Mouse (Mus musculus) lung, postnatal 4 days (tissue): ENCODE measurements around the gene Sh3pxd2a.

Experiments
- DNase-seq, 2 experiments: peaks; one replicate each; pipeline ENCODE4 v3.0.0; 2021

Sh3pxd2a gene

DNA sequence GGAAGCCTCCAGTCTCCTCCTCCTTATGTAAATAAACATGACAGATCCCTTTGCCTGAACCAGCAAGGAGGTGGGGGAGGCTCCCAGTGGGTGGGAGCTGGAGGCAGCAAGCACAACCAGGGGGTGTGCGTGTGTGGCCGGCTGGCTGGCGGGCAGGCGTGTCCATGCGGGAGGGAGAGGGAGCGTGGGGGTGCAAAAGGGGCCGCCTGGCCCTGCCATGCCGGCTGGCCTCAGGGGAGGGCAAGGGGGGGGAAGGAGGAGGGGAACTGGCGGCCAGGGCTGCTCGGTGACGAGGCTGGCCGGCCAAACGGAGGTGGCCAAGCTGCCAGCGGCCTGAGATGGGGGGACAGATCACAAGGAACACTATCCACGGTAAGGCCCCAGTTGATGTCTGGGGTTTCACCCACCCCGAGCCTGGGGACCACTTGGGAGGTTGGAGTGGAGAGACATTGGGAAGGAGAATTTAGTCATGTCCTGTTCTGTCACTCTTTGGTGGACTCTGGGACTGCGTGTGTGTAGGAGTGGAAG is 235.4 kb downstream of the Sh3pxd2a start:
- DNase-seq = peak; percentile 72 to 90

DNA sequence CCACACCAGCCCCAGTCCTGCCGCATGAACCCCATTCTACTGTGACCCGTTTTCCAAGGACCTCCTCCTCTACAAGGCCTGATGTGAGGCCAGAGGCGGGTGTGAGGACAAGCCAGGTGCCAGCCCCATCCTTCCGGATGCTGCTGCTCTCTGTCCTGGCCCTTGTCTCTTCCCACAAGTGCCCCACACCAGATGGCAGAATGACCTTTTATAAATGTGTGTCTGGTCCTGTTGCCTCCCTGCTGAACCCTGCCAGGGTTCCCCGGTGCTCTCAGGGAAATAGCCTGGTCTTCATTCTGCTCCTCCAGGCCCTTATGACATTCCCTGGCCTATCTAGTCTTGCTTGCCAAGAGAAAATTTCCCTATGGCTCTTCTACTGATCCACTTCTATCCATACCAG is 238.4 kb downstream of the Sh3pxd2a start:
- DNase-seq = no peak

DNA sequence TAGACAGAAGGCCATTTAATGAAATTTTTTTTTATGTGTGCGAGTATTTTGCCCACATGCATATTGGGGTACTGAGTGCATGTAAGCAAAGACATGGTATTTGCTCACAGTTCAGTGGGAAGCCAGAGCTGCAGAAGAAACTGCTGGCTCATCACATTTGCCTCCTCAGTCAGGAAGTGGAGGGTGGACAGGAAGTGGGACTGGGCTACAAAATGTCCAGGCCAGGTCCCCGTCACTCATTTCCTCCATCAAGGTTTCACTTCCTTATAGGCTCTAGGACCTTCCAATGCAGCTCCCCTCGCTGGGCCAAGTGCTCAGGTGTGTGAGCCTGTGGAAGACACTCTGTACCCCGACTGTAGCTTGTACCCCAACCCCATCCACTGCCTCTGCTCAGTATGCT is 239.5 kb downstream of the Sh3pxd2a start:
- DNase-seq = peak; percentile 35 to 39

DNA sequence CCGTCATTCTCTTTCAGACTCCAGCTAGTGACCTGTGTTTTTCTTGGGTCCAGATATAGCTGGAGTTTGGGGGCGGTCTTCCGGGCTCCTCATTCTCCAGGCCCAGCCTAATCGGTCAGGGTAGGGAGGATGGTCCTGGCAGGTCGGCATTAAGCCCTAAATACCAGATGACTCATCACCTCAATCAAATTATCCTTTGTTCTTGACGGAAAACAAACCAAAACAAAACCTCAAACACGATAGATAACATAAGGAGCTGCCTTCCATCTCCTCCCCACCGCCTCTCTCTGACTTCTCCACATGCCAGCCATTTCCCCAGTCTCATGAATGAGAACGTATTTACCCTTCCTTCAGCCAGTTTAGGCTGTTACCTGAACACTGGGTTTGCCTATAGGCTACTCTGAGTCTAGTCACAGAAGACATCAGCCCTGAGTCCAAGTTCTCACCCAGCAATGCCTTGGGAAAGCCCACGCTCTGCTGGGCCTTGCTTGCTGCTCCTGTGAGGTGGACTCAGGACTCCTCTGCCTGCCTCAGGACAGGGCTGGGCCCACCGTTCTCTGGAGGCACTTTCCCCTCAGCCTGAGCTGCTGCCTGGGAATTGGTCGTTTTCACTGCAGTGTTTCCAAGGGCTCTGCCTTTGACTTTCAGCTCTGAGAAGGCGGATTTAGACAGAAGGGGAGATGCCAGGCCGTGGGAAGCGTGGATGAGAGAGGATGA is 241.2 kb downstream of the Sh3pxd2a start:
- no peak for DNase-seq

DNA sequence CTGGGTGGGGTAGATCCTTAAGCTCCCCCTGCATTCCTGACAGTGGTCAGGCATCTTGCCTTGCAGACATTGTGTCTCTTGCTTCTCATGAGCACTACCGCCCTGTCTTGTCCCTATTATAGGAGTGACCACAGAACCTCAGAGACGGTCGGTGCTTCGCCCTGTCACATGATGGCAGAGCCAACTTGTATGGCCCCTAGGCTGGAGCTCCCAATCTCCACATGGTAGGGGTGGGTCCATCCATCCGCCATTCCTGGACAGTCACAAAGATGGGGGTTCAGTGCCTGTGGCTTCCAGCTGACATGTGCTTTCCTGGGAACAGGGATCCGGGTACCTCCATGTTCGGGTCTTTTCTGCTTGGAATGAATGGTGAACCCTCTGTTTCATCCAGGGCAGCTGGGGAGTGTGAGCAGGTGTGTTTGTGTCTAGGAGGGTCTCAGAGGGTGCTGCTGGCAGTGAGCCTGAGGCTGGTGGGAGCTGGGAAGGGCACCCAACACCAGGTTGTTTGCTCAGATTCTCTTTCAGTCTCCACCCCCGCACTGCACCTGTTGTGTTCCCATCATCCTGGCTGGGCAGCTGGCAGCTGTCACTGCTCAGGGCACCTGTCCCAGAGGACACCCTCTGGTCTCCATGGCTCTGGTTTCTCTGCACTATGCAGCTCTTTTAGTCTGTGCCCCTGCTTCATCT is 241.9 kb downstream of the Sh3pxd2a start:
- no peak for DNase-seq

DNA sequence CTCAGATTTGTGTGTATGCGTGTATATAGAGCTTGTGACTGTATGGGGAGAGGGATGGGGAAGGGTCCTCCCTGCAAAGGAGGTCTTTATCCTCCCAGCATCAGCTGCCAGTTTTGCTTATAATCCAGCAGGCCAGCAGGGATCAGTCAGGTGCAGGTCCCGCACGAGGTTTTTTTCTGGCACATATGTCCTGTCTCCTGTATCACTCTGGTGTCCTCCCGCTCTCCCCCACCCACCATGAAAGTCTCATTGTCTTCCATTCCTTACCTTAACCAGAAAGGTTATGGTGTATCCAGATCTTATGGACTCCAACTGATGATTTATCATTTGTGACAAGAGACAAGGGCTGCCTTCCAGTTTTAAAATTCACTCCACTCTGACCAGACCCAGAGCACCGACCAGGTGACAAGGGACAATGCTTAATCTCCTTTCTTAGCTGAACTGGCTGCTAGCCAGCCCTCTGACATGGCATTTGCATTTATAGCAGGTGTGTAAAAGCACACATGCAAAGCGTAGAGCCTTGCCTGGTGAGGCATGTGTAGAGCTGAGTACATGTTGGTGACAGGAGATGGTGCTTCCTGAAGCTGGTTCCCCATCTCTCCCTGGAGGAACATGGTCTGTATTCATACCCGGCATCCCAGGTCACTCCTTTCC is 242.6 kb downstream of the Sh3pxd2a start:
- DNase-seq = no peak

DNA sequence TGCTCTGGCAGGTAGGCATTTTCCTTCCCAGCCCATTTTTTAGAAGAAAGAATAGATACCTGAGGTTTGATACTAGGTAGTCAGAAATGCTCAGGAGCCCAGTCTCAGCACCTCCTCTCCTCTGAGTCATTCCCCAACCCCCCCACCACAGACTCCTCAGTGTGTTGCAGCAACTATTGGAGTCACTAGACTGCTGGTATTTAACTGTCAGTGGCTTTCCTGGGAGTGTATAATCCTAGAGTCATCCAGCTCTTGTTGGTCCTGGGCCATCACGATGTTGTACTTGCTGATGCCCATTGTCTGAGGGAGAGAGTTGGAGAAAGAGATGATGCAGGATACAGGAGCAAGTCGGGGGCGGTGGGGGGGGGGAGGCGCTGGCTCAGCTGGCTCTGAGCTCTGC is 243.2 kb downstream of the Sh3pxd2a start:
- DNase-seq = no peak

DNA sequence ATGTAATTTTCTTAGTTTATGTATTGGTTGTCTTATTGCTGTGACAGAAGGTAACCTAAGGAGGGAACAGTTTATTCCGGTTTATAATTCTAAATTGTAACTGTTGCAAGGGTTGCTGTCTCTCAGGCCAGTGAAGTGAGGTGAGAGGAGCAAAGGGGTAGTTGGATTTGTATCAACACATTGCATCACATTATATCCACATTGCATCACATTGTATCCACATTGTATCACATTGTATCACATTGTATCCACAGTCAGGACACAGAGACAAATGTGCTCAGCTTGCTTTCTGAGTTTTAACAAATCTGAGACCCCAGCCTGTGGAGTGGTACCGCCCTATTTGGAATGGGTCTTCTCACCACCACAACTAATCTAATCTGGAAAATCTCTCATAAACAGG is 244.0 kb downstream of the Sh3pxd2a start:
- no peak for DNase-seq

DNA sequence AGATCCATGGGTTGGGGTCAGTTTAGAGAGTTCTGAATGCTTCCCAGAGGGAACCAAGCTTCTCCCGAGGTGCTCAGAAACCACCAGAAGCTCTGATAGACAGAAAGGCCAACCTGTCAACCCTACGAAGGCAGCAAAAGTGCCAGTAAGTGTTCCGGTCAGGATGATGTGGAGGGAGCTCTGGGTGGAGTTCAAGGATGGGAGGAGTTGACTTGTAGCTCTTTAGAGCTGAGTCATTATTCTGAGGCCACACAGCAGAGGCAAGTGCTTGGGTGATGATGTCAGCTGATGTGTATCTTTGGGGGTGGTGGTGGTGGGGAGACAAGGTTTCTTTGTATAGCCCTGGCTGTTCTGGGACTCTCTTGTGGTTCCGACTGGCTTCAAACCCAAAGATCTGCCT is 244.6 kb downstream of the Sh3pxd2a start:
- no peak for DNase-seq

DNA sequence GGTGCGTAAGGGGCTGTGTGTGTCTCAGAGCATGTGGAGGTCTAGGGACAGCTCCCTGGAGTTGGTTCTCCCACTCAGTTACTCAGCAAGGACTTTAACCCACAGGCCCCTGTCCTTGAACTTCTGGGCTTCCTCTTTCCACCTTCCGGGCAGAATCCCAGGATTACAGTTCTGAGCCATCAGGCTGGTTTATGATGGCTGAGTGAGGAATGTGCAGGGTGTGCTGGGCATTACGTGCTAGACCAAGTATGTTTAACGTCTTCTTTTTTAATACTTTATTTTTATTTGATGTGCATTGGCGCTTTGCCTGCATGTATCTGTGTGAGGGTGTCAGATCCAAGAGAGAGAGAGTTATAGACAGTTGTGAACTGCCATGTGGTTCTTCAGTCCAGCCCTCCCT is 247.4 kb downstream of the Sh3pxd2a start:
- no peak for DNase-seq

DNA sequence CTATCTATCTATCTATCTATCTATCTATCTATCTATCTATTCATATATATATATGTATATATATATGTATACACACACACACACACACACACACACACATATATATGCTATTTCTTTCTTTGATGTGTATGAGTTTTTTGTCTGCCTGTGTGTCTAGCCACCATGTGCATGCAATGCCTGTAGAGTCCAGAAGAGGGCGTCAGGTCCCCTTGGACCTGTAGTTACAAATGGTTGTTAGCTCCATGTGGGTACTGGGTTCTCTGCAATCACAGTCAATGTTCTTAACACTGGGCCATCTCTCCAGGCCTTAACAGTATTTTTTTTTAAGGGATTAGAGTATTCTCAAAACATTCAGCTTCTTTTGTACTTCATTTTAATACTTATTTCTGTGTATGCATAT is 250.7 kb downstream of the Sh3pxd2a start:
- no peak for DNase-seq

DNA sequence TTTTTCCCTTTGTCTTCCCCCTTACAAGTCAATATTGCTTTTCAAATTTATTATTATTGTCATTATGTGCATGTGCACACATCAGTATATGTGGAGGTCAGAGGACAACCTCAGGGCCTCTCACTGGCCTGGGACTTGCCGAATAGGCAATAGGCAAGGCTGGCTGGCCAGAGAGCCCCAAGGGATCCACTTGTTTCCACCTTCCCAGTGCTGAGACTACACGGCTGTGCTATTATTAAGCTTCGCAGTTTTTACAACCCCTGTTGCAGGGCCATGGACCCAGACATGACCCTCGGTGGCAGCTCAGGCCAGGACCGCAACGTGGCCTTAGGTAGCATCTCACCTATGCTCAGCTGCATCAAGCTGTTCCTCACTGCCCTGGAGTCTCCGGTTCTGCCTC is 251.8 kb downstream of the Sh3pxd2a start:
- no peak for DNase-seq

DNA sequence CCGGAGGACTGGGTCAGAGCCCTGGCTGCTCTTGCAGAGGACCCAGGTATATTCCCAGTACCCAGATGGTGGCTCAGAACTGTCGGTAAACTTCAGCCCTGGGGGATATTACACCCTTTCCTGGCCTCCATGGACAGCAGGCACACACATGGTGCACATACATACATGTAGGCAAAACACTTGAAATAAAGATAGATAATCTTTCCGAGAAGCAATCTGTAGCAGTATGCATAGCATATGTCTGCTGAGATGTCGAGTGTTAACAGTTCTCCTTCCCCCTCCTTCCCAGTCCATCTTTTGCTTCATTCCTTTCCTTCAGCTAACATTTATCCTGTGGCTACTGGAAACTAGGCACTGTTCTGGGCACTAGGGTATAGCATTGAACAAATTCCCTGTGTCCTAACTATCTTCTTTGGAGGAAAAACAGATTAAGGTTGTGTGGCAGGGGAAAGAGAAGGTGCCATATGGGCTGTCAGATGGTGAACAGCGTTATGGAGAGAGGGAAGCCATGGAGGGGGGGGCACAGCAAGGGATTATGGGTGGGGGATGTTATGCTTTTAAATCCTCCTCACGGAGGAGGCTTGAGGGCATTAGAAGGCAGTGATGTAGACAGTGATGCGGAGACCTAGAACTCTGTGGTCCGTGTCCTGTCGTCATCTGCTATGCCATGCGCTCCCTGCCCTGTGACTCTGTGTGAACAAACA is 252.4 kb downstream of the Sh3pxd2a start:
- DNase-seq = no peak

DNA sequence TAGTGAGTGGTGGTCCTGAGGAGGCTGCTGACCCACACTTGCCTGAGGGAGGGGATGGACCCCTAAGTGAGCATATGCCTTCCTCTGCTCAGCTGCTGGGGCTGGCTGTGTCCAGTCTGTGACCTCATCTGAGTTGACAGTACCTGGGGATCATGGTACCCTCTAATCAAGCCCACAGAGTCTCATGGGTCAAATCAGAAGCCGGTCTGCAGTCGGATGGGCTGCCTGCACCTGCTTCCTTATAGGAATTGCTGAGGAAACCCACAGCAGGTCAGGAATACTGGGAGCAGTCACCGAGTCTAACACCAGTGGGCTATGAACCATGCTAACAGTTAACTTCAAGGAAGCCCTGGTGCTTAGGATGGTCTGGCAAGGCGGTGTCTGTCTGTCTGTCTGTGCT is 253.8 kb downstream of the Sh3pxd2a start:
- DNase-seq = no peak
